Mouse (Mus musculus) hindbrain, embryonic 16.5 days (tissue): Measurements from ENCODE around the gene Efna4. TPM values are rescaled to one million over a fixed set of nuclear protein-coding genes. Genes with fewer than 3 reads are reported as not detected.

Experiments
- ATAC-seq: fragments of 200-750 bp; cut with Nextera tagmentation; 2 replicates; pipeline ENCODE4 v1.8.0; 2017; ENCODE audit warnings: moderate TSS enrichment, moderate library complexity
- H3K27ac ChIP-seq: fragments of 300-500 bp; sonication (generic); 2 replicates; pipeline ENCODE4 v1.5.1; 2014; ENCODE audit warnings: low read depth, mild to moderate bottlenecking, control low read depth, low read length, moderate library complexity
- H3K27me3 ChIP-seq: fragments of 300-500 bp; sonication (generic); replicated peaks from 2 replicates; pipeline ENCODE4 v1.6.1; 2014; ENCODE audit warnings: low read length; ENCODE audit not compliant: control insufficient read depth, insufficient read depth
- H3K36me3 ChIP-seq: fragments of 300-500 bp; sonication (generic); 2 replicates; pipeline ENCODE4 v1.6.1; 2014; ENCODE audit warnings: mild to moderate bottlenecking, low read length, moderate library complexity, mixed read lengths; ENCODE audit not compliant: control insufficient read depth, insufficient read depth
- H3K4me1 ChIP-seq: fragments of 300-500 bp; sonication (generic); 2 replicates; pipeline ENCODE4 v1.6.1; 2014; ENCODE audit warnings: low read depth, low read length; ENCODE audit not compliant: control insufficient read depth, insufficient read depth
- H3K4me2 ChIP-seq: fragments of 300-500 bp; sonication (generic); 2 replicates; pipeline ENCODE4 v1.6.1; 2014; ENCODE audit warnings: mild to moderate bottlenecking, low read length, control low read depth, moderate library complexity
- H3K4me3 ChIP-seq: fragments of 300-500 bp; sonication (generic); 2 replicates; pipeline ENCODE4 v1.5.1; 2014; ENCODE audit warnings: mild to moderate bottlenecking, low read length, control low read depth, moderate library complexity
- H3K9ac ChIP-seq: fragments of 300-500 bp; sonication (generic); 2 replicates; pipeline ENCODE4 v1.6.1; 2014; ENCODE audit warnings: low read depth, mild to moderate bottlenecking, control low read depth, low read length, moderate library complexity
- H3K9me3 ChIP-seq: fragments of 300-500 bp; sonication (generic); 2 replicates; pipeline ENCODE4 v1.6.1; 2014; ENCODE audit warnings: mild to moderate bottlenecking, low read length, moderate library complexity; ENCODE audit not compliant: control insufficient read depth
- WGBS: fragments of 180-500 bp; shearing (Covaris S2); extraction: QIAGEN DNeasy Blood & Tissue Kit; methylation state at CpG from one replicate; pipeline ENCODE4 v1.1.7; 2014; 5-methylcytosine and 5-hydroxymethylcytosine counted together
- polyA plus RNA-seq: library from polyadenylated mRNA; unstranded; fragments of >200 nt; fragmentation: Nextera tagmentation; extraction: Ambion mirVana; gene quantifications from 2 replicates; pipeline ENCODE4 v1.2.1, GENCODE M21; 2015

The Efna4 gene
- polyA plus RNA-seq, 1 experiment from 2014 or later, result 3.9 TPM

- Histone ChIP-seq H3K9me3 (no peaks in the 10 kb centered on the region), H3K27ac (peak overlapping the region; percentile 66), H3K9ac (peak overlapping the region; percentile 84), H3K36me3 (no peaks in the 10 kb centered on the region; the same call in 1 of the 2 replicates), H3K4me3 (peak overlapping the region; percentile 77), H3K4me1 (peaks cover 37% of the 10 kb centered on the region), H3K27me3 (no peaks in the 10 kb centered on the region), H3K4me2 (peak overlapping the region; percentile 98)
- ATAC-seq, result peak; percentile 9; the same call in 1 of the 2 replicates
- WGBS, result under 1% methylated on average over 21 of the region's 21 CpGs
These were observed 637 bp downstream of the Efna4 start for GRCm38 (mm10) chr3:89337062-89337720.

- Histone ChIP-seq H3K4me1 (peaks cover 34% of the 10 kb centered on the region), H3K27ac (0 out of 2 replicates have a peak overlapping the region, but pooled peaks have one; percentile 16)
- ATAC-seq, result no peak
These were observed 1.3 kb downstream of the Efna4 start for GRCm38 (mm10) chr3:89336529-89336928.

DNA sequence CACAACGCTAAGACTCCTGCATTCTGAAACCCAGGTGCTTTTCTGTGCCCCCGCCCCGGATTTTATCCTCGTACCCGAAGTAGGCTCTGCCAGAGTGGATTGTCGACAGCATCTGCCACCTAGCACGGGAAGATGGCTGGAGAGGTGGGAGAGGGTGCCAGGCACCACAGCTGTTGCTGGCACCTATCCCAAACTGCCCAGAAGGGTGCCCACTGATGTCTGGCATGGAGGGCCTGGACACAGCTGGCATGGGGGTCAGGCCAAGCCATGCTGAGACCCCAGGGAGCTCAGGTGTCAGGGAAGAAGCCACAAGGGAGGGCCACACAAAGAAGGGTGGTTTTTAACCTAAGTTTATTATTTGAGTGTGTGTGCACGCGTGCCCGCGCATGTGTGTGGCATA lies 4.8 kb downstream of the Efna4 start:
- no peak overlapping the region for H3K4me3 ChIP-seq
- no peak overlapping the region; the same call in 1 of the 2 replicates for H3K4me2 ChIP-seq
- H3K36me3 ChIP-seq, result no peaks in the 10 kb centered on the region
- H3K9me3 ChIP-seq, result no peaks in the 10 kb centered on the region
- ATAC-seq, result no peak
- 56% methylated on average over 11 of the region's 11 CpGs for WGBS
- peak overlapping the region; percentile 29; the same call in 1 of the 2 replicates for H3K27ac ChIP-seq
- H3K27me3 ChIP-seq, result no peaks in the 10 kb centered on the region
- H3K4me1 ChIP-seq, result peaks cover 24% of the 10 kb centered on the region
- H3K9ac ChIP-seq, result peak overlapping the region; percentile 31; the same call in 1 of the 2 replicates

More at GRCm38 (mm10) chr3:89336529-89336928, 1.3 kb downstream of the Efna4 start:
- H3K27me3 ChIP-seq, result no peaks in the 10 kb centered on the region
- no peaks in the 10 kb centered on the region; the same call in 1 of the 2 replicates for H3K36me3 ChIP-seq
- H3K4me2 ChIP-seq, result peak overlapping the region; percentile 98
- WGBS, result 14% methylated on average over 6 of the region's 6 CpGs
- no peaks in the 10 kb centered on the region for H3K9me3 ChIP-seq
- peak overlapping the region; percentile 77 for H3K4me3 ChIP-seq
- peak overlapping the region; percentile 4; the same call in 1 of the 2 replicates for H3K9ac ChIP-seq

DNA sequence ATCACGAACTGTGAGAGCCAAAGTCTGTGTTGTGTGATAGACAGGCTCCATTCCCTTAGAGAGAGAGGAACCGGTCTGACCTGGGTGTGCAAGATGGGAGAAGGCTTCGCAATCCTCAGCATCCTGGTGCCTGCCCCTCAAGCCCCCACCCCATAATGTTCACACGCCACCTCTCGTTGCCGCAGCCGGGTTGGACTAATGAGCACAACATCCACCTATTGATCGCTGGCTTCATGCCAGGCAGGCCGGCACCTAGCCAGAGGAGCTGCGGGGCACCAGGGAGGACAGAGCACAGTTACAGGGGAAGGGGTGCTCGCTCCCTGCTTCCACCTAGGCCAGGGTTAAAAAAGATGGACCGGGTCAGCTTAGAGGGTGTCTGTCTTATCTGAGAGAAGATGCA lies 5.4 kb downstream of the Efna4 start:
- Histone ChIP-seq H3K9me3 (no peaks in the 10 kb centered on the region), H3K27me3 (no peaks in the 10 kb centered on the region), H3K4me3 (no peak overlapping the region), H3K9ac (peak overlapping the region; percentile 30; the same call in 1 of the 2 replicates), H3K4me2 (peak overlapping the region; percentile 34), H3K27ac (0 out of 2 replicates have a peak overlapping the region, but pooled peaks have one; percentile 1), H3K36me3 (no peaks in the 10 kb centered on the region), H3K4me1 (peaks cover 22% of the 10 kb centered on the region)
- 37% methylated on average over 12 of the region's 12 CpGs for WGBS
- ATAC-seq, result no peak

DNA sequence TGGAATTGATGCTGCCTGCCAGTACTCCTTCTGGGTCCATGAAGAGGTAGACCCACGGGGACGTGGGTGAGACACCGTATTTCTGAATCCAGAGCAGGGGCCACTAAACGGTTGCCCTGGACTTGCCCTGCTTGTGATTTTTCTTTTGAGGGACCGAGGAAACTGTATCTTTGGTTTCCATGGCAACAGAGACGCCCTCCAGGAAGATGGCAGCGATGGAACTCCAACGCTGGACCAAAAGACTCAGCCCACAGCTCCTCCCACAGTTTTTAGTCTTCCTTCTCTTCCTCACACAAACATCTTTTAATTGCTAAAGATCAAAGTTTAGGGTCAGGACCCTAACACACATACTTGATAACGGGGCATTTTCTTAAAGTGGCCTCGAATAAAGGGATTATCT lies 5.8 kb downstream of the Efna4 start:
- Histone ChIP-seq H3K36me3 (no peaks in the 10 kb centered on the region), H3K4me2 (no peak overlapping the region), H3K27me3 (no peaks in the 10 kb centered on the region), H3K9me3 (no peaks in the 10 kb centered on the region), H3K4me1 (peaks cover 17% of the 10 kb centered on the region), H3K4me3 (no peak overlapping the region), H3K9ac (no peak overlapping the region), H3K27ac (no peak overlapping the region)
- 39% methylated on average over 10 of the region's 10 CpGs for WGBS
- no peak for ATAC-seq

DNA sequence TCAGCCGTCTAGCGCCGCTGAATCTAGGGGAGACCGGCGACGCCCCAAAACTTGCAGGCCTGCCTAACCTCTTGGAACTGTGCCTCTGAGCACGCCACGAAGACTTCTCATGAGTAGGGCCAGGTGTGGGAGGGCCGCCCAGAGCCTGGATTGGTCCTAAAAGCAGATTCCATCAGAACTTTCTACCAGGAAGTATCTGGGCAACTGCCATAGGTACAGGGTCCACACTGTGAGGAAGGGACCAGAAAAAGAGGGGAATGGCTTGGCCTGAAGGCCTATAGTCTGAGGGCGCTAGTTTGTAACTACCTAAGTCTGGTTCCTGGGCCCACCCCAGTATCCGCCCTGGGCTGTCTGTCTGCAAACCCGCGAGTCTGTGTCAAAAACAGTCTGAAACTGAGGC lies 6.3 kb downstream of the Efna4 start:
- 74% methylated on average over 13 of the region's 13 CpGs for WGBS
- H3K4me2 ChIP-seq, result no peak overlapping the region

GRCm38 (mm10) chr3:89330948-89331347 lies 6.9 kb downstream of the Efna4 start:
- H3K4me1 ChIP-seq, result peaks cover 9% of the 10 kb centered on the region

More for the DNA sequence above, 6.3 kb downstream of the Efna4 start:
- peaks cover 13% of the 10 kb centered on the region for H3K4me1 ChIP-seq
- H3K27ac ChIP-seq, result no peak overlapping the region
- H3K36me3 ChIP-seq, result no peaks in the 10 kb centered on the region
- no peak for ATAC-seq
- no peak overlapping the region for H3K4me3 ChIP-seq
- no peak overlapping the region for H3K9ac ChIP-seq
- no peaks in the 10 kb centered on the region for H3K9me3 ChIP-seq
- H3K27me3 ChIP-seq, result no peaks in the 10 kb centered on the region

DNA sequence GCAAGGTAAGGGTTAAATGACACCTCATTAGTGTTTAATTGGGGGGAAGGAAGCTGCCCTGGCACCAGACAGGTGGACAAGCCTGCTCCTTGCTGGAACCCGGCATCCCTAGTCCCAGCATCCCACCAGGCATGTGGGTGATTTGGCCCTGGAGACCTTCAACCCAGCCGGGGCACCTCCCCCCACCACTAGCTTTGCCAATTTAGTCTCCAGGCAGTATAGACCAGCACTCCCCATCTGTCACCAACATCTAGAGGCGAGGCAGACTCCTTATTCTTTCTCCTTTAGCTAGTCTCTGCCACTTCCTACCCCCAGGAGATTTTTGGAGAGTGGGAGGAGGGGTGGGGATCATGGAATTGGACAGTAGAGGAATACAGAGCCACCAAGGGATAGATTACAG lies 7.5 kb downstream of the Efna4 start:
- Histone ChIP-seq H3K9ac (no peak overlapping the region), H3K36me3 (no peaks in the 10 kb centered on the region), H3K4me3 (no peak overlapping the region), H3K27ac (no peak overlapping the region), H3K4me2 (no peak overlapping the region), H3K27me3 (no peaks in the 10 kb centered on the region), H3K9me3 (no peaks in the 10 kb centered on the region), H3K4me1 (peaks cover 9% of the 10 kb centered on the region)
- 34% methylated on average over 3 of the region's 3 CpGs for WGBS
- ATAC-seq, result no peak

More at GRCm38 (mm10) chr3:89330948-89331347, 6.9 kb downstream of the Efna4 start:
- WGBS, result 17% methylated on average over 10 of the region's 10 CpGs
- Histone ChIP-seq H3K4me2 (no peak overlapping the region), H3K27me3 (no peaks in the 10 kb centered on the region), H3K4me3 (no peak overlapping the region), H3K9ac (no peak overlapping the region), H3K36me3 (no peaks in the 10 kb centered on the region), H3K9me3 (no peaks in the 10 kb centered on the region), H3K27ac (no peak overlapping the region)
- ATAC-seq, result no peak

GRCm38 (mm10) chr3:89328623-89329022 lies 9.2 kb downstream of the Efna4 start:
- Histone ChIP-seq H3K9ac (no peak overlapping the region), H3K36me3 (no peaks in the 10 kb centered on the region), H3K4me1 (peaks cover 9% of the 10 kb centered on the region), H3K4me3 (no peak overlapping the region), H3K27me3 (no peaks in the 10 kb centered on the region), H3K4me2 (no peak overlapping the region), H3K27ac (no peak overlapping the region), H3K9me3 (no peaks in the 10 kb centered on the region)
- no peak for ATAC-seq
- WGBS, result 16% methylated on average over 4 of the region's 4 CpGs
